Mouse (Mus musculus): Measurements from ENCODE around the gene Rmdn2.

DNA sequence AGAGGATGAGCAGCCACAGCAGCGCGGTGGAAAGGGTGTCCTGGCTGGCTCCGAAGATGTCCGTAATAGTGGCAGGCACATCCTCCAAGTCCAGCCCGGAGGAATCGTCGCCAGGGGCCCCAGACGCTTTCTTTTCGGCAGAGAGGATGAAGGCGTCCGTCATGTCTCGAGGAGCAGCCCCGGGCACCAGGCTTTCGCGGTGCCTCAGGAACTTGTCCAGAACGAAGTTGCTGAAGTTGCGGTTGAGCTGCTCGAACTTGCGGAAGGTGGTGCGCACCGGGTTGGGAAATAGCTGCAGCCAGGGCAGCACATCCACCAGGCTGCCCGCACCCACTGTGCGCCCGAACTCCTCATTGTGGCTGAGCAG is 101.6 kb downstream of the Rmdn2 start:
- no peak for TF ChIP-seq CTCF (IDR thresholded peaks at IDR 0.05; ENCODE audit: extremely low read depth, insufficient read length, insufficient replicate concordance, low read depth, low read length)
- TF ChIP-seq POLR2A (IDR thresholded peaks at IDR 0.05; ENCODE audit: low read depth, low read length), result no peak

Measured in small intestine, adult 2 months (tissue).